Mouse (Mus musculus) liver, embryonic 12.5 days (tissue): Measurements from ENCODE around the gene Mroh3. TPM values are rescaled to one million over a fixed set of nuclear protein-coding genes. Genes with fewer than 3 reads are reported as not detected.

Experiments
- ATAC-seq: fragments of 200-750 bp; cut with Nextera tagmentation; 2 replicates; pipeline ENCODE4 v1.8.0; 2017; ENCODE audit warnings: moderate number of reproducible peaks, mild to moderate bottlenecking, moderate library complexity
- H3K27ac ChIP-seq: fragments of 300-500 bp; sonication (generic); 2 replicates; pipeline ENCODE4 v1.5.1; 2016; ENCODE audit warnings: mild to moderate bottlenecking
- H3K27me3 ChIP-seq: fragments of 300-500 bp; sonication (generic); replicated peaks from 2 replicates; pipeline ENCODE4 v1.6.1; 2016; ENCODE audit warnings: mild to moderate bottlenecking, moderate library complexity
- H3K36me3 ChIP-seq: fragments of 300-500 bp; sonication (generic); 2 replicates; pipeline ENCODE4 v1.6.1; 2016; ENCODE audit warnings: mild to moderate bottlenecking, moderate library complexity
- H3K4me1 ChIP-seq: fragments of 300-500 bp; sonication (generic); 2 replicates; pipeline ENCODE4 v1.6.1; 2016
- H3K4me2 ChIP-seq: fragments of 300-500 bp; sonication (generic); 2 replicates; pipeline ENCODE4 v1.6.1; 2016; ENCODE audit warnings: mild to moderate bottlenecking, moderate library complexity
- H3K4me3 ChIP-seq: fragments of 300-500 bp; sonication (generic); 2 replicates; pipeline ENCODE4 v1.5.1; 2016; ENCODE audit warnings: mild to moderate bottlenecking, moderate library complexity
- H3K9ac ChIP-seq: fragments of 300-500 bp; sonication (generic); 2 replicates; pipeline ENCODE4 v1.6.1; 2016; ENCODE audit warnings: mild to moderate bottlenecking, moderate library complexity
- H3K9me3 ChIP-seq: fragments of 300-500 bp; sonication (generic); replicated peaks from 2 replicates; pipeline ENCODE4 v1.6.1; 2016; ENCODE audit warnings: mild to moderate bottlenecking, moderate library complexity
- WGBS: fragments of 180-500 bp; shearing (Covaris S2); methylation state at CpG from one replicate; pipeline ENCODE4 v1.1.7; 2016; ENCODE audit not compliant: insufficient replicate concordance; 5-methylcytosine and 5-hydroxymethylcytosine counted together
- polyA plus RNA-seq: library from polyadenylated mRNA; unstranded; fragments of >200 nt; fragmentation: Nextera tagmentation; extraction: Ambion mirVana; gene quantifications from 2 replicates; pipeline ENCODE4 v1.2.1, GENCODE M21; 2016

Mroh3 gene
- polyA plus RNA-seq, 1 experiment from 2014 or later = not detected

DNA sequence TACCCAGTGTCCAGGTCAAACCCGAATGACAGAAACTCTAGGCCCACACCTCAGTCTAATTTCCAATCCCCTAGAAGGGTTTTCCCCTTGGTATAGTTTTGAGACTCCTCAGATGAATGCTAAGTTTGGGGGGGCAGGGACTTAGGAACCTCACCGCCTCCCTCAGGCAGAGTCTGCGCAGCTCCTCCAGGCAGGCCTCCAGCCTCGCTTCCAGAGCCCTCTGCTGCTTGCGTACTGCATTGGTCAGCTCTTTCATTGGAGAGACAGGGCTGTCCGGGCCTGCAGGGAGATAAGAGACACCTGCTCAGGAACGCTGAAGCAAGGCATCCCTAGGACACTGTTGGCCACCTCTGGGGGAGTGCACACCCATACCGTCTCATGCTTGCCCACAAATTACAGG lies 14.0 kb upstream of the Mroh3 start:
- Histone ChIP-seq H3K9ac (no peak overlapping the region), H3K9me3 (no peaks in the 10 kb centered on the region), H3K36me3 (no peaks in the 10 kb centered on the region), H3K4me2 (no peak overlapping the region), H3K27ac (no peak overlapping the region), H3K4me1 (peaks cover 31% of the 10 kb centered on the region), H3K4me3 (no peak overlapping the region), H3K27me3 (peaks cover 76% of the 10 kb centered on the region)
- WGBS = 73% methylated on average over 8 of the region's 8 CpGs
- no peak for ATAC-seq

GRCm38 (mm10) chr1:136225846-136226245 lies 13.2 kb upstream of the Mroh3 start:
- Histone ChIP-seq H3K36me3 (no peaks in the 10 kb centered on the region), H3K9ac (no peak overlapping the region), H3K9me3 (no peaks in the 10 kb centered on the region), H3K27me3 (peaks cover 76% of the 10 kb centered on the region), H3K27ac (no peak overlapping the region), H3K4me1 (peaks cover 24% of the 10 kb centered on the region), H3K4me2 (no peak overlapping the region), H3K4me3 (no peak overlapping the region)
- no peak for ATAC-seq
- 80% methylated on average over 8 of the region's 8 CpGs for WGBS

DNA sequence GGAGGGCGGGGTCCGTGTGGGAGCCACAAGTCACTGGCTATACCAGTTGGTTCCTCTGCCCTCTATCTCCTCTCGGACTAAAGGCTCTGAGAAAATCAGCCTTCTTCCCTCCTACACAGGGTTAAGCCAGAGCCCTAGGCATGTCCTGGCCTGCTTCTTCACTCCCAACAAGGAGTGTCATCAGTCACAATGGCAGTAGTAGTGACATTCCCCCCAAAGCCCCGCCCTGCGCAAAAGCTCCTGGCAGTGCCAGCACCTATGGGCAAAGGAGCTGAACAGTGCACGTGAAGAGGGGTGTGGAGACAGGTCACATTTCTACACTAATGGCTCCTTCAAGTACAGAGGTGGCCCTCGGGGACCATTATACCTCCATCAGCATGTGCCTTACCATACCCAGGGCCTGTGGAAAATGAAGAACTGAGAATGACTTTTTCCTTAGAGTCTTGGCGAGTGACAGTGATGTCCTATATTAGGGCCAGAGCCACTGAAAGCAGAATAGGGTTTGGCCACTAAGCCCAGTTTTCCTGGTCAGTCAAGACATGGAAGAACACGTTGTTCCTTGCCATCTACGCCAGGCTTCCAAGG lies 11.2 kb upstream of the Mroh3 start:
- peaks cover 13% of the 10 kb centered on the region for H3K4me1 ChIP-seq
- H3K9ac ChIP-seq = no peak overlapping the region
- no peak overlapping the region for H3K4me3 ChIP-seq
- WGBS = 72% methylated on average over 10 of the region's 10 CpGs
- H3K9me3 ChIP-seq = no peaks in the 10 kb centered on the region
- H3K27ac ChIP-seq = no peak overlapping the region
- no peaks in the 10 kb centered on the region for H3K36me3 ChIP-seq
- H3K4me2 ChIP-seq = no peak overlapping the region
- peaks cover 69% of the 10 kb centered on the region for H3K27me3 ChIP-seq
- ATAC-seq = no peak

DNA sequence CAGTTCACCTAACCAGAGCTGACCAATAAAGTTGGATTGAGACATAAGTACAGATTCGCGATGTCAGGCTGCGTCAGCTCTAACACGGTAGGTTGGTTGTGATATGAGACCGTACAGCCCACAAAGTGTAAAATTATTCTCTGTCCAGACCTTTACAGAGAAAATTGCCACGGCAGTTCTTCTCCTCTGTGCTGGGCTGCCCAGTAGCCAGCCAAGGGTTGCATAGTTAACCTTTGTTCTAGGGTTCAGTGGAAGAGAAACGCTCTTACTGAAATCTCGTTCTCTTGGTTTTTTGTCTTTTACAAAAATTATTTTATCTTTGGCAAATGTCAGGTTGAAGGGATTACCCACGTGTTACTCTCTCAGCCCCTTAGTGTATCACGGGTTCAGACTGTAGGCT lies 9.8 kb upstream of the Mroh3 start:
- Histone ChIP-seq H3K4me1 (no peaks in the 10 kb centered on the region), H3K4me3 (no peak overlapping the region), H3K9me3 (no peaks in the 10 kb centered on the region), H3K27ac (no peak overlapping the region), H3K36me3 (no peaks in the 10 kb centered on the region), H3K9ac (no peak overlapping the region), H3K4me2 (no peak overlapping the region), H3K27me3 (peaks cover 56% of the 10 kb centered on the region)
- ATAC-seq = no peak
- 72% methylated on average over 10 of the region's 10 CpGs for WGBS

GRCm38 (mm10) chr1:136220037-136220871 lies 7.6 kb upstream of the Mroh3 start:
- H3K4me2 ChIP-seq = no peak overlapping the region
- H3K9ac ChIP-seq = no peak overlapping the region
- H3K27ac ChIP-seq = no peak overlapping the region
- WGBS = 63% methylated on average over 10 of the region's 10 CpGs
- H3K27me3 ChIP-seq = peaks cover 51% of the 10 kb centered on the region
- no peaks in the 10 kb centered on the region for H3K36me3 ChIP-seq
- H3K4me3 ChIP-seq = no peak overlapping the region
- H3K4me1 ChIP-seq = no peaks in the 10 kb centered on the region
- no peak for ATAC-seq
- H3K9me3 ChIP-seq = no peaks in the 10 kb centered on the region

GRCm38 (mm10) chr1:136214304-136214703 lies 1.7 kb upstream of the Mroh3 start:
- ATAC-seq = no peak
- 68% methylated on average over 15 of the region's 15 CpGs for WGBS
- Histone ChIP-seq H3K4me1 (no peaks in the 10 kb centered on the region), H3K4me2 (no peak overlapping the region), H3K27ac (no peak overlapping the region), H3K27me3 (peaks cover 8% of the 10 kb centered on the region; the same call in 1 of the 2 replicates), H3K9me3 (no peaks in the 10 kb centered on the region), H3K36me3 (no peaks in the 10 kb centered on the region), H3K4me3 (no peak overlapping the region), H3K9ac (no peak overlapping the region)

- H3K4me1 ChIP-seq = peaks cover 12% of the 10 kb centered on the region
- H3K4me2 ChIP-seq = no peak overlapping the region
- no peak for ATAC-seq
- H3K27ac ChIP-seq = no peak overlapping the region
- no peaks in the 10 kb centered on the region for H3K36me3 ChIP-seq
- WGBS = 74% methylated on average over 5 of the region's 5 CpGs
- H3K9me3 ChIP-seq = no peaks in the 10 kb centered on the region
- H3K27me3 ChIP-seq = peaks cover 18% of the 10 kb centered on the region
- no peak overlapping the region for H3K4me3 ChIP-seq
- no peak overlapping the region for H3K9ac ChIP-seq
These were observed 22.6 kb downstream of the Mroh3 start for GRCm38 (mm10) chr1:136190033-136190432.

DNA sequence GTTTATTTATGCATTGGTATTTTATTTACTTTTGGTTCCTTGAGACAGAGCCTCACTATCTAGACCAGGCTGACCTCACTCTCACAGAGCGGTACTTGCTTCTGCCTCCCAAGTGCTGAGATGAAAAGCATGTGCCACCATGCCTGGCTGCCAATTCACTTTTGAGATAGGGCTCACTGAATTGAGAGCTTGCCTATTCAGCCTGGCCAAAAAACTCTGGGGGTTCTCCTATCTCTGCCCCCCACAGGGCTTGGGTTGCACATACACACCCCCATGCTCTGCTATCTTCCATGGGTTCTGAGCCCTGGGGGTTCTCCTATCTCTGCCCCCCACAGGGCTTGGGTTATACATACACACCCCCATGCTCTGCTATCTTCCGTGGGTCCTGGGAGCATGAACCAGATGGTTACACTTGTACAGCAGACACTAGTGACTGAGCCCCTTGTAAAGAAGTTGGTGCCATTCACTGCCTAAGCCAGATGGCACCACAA lies 33.1 kb downstream of the Mroh3 start:
- Histone ChIP-seq H3K27ac (peak overlapping the region; percentile 81), H3K27me3 (no peaks in the 10 kb centered on the region; the same call in 1 of the 2 replicates), H3K9me3 (no peaks in the 10 kb centered on the region), H3K4me1 (peaks cover 86% of the 10 kb centered on the region), H3K36me3 (peaks cover 14% of the 10 kb centered on the region; the same call in 1 of the 2 replicates), H3K4me3 (no peak overlapping the region), H3K9ac (no peak overlapping the region), H3K4me2 (peak overlapping the region; percentile 41; the same call in 1 of the 2 replicates)
- ATAC-seq = peak; percentile 88
- WGBS = 11% methylated on average over 2 of the region's 2 CpGs

DNA sequence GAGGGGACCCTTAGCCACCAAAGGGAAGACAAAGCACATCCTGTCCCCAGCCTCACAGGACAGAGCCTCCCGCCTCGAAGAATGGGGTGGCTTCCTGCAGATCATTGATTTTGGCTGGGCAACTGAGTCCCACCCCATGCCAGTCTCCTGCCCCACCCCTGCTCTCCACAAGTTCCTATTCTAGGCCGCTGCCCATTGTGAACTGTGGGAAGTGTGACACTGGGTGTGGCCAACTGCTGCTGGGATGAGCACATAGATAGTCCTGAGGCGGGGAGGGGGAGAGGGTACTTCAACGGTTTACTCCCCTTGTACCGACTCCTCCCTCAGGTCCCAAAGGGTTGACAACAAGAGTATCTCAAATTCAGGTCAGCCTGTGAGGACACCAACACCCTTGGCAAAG lies 33.9 kb downstream of the Mroh3 start:
- WGBS = 13% methylated on average over 6 of the region's 6 CpGs
- peaks cover 87% of the 10 kb centered on the region for H3K4me1 ChIP-seq
- H3K9ac ChIP-seq = no peak overlapping the region
- H3K9me3 ChIP-seq = no peaks in the 10 kb centered on the region
- peaks cover 18% of the 10 kb centered on the region for H3K36me3 ChIP-seq
- H3K27ac ChIP-seq = peak overlapping the region; percentile 81
- no peaks in the 10 kb centered on the region; the same call in 1 of the 2 replicates for H3K27me3 ChIP-seq
- H3K4me2 ChIP-seq = peak overlapping the region; percentile 41
- peak; percentile 71 for ATAC-seq
- no peak overlapping the region for H3K4me3 ChIP-seq

GRCm38 (mm10) chr1:136177085-136177484 lies 35.5 kb downstream of the Mroh3 start:
- no peaks in the 10 kb centered on the region for H3K27me3 ChIP-seq
- H3K9ac ChIP-seq = no peak overlapping the region
- H3K27ac ChIP-seq = peak overlapping the region; percentile 54; the same call in 1 of the 2 replicates
- whole genome bisulfite sequencing = 73% methylated on average over 2 of the region's 2 CpGs
- peaks cover 89% of the 10 kb centered on the region for H3K4me1 ChIP-seq
- H3K4me2 ChIP-seq = no peak overlapping the region
- H3K9me3 ChIP-seq = no peaks in the 10 kb centered on the region
- H3K4me3 ChIP-seq = no peak overlapping the region
- no peak for ATAC-seq
- H3K36me3 ChIP-seq = peaks cover 30% of the 10 kb centered on the region

DNA sequence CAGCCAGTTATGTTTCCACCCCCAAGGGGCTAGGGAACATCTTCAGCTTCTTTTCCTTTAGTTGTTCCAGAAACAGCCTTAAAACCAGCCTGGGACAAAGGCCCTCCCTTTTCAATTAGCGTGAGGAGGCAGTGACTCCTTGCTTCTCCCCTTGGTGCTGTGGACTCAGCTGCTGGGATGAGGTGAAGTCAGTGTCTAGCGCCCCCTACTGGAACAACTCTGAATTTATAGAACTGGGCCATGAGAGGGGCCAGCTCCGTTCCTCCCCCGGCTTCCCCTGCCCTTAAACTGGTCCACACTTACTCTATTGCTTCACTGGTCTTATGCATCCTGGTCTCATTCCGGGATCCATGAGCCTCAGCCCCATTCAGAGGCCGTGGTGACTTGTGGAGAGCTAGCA lies 37.4 kb downstream of the Mroh3 start:
- H3K4me2 ChIP-seq = peak overlapping the region; percentile 64
- ATAC-seq = no peak
- WGBS = 27% methylated on average over 6 of the region's 6 CpGs
- peaks cover 39% of the 10 kb centered on the region for H3K36me3 ChIP-seq
- H3K4me3 ChIP-seq = no peak overlapping the region
- peak overlapping the region; percentile 23; the same call in 1 of the 2 replicates for H3K9ac ChIP-seq
- H3K27me3 ChIP-seq = no peaks in the 10 kb centered on the region
- H3K27ac ChIP-seq = no peak overlapping the region
- no peaks in the 10 kb centered on the region for H3K9me3 ChIP-seq
- peaks cover 80% of the 10 kb centered on the region for H3K4me1 ChIP-seq

- H3K4me1 ChIP-seq = peaks cover 74% of the 10 kb centered on the region
These were observed 38.5 kb downstream of the Mroh3 start for GRCm38 (mm10) chr1:136174101-136174606.

More at GRCm38 (mm10) chr1:136174101-136174606, 38.5 kb downstream of the Mroh3 start:
- H3K4me2 ChIP-seq = peak overlapping the region; percentile 64
- WGBS = 22% methylated on average over 13 of the region's 13 CpGs
- H3K9me3 ChIP-seq = no peaks in the 10 kb centered on the region
- no peaks in the 10 kb centered on the region for H3K27me3 ChIP-seq
- peak overlapping the region; percentile 32 for H3K4me3 ChIP-seq
- H3K36me3 ChIP-seq = peaks cover 39% of the 10 kb centered on the region
- peak overlapping the region; percentile 56 for H3K9ac ChIP-seq
- peak; percentile 46 for ATAC-seq
- H3K27ac ChIP-seq = peak overlapping the region; percentile 51
